Mouse (Mus musculus): ENCODE measurements around the gene Metrn. TPM values are rescaled to one million over a fixed set of nuclear protein-coding genes. Genes with fewer than 3 reads are reported as not detected.
"Not testable (repeated sequence)": the region's sequence is repeated elsewhere in the genome, so short reads cannot be mapped to it uniquely, and the experiment has no call there.

The Metrn gene
- polyA plus RNA-seq, 1 experiment, result 7.2 TPM

DNA sequence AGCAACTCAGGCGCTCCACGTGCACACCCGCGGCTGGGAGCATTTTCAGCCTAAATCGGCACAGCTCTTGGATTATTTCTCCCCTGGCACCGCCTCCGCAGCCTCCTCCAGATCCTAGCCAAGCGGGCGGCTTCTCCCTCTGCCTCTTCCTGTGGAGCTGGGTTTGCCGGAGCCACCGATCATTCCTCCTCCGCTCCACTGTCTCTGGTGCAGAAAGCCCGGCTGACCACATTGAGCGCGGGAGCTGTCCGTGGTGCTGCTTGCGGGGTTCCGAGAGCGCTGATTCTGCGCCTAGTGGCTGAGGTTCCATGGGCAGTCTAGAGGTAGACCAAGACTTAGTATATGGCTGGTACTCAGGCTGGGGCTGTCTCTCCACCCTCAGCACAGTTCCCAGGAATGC is 16.5 kb upstream of the Metrn start:
- H3K4me3 ChIP-seq (replicated peaks), result no peak overlapping the region
- peaks cover 4% of the 10 kb centered on the region; the same call in 1 of the 2 replicates for H3K9me3 ChIP-seq (ENCODE audit: control insufficient read depth, low read length)
- H3K36me3 ChIP-seq (ENCODE audit: control insufficient read depth), result no peaks in the 10 kb centered on the region
- peaks cover 91% of the 10 kb centered on the region for H3K27me3 ChIP-seq (ENCODE audit: control insufficient read depth)
- peaks cover 11% of the 10 kb centered on the region for H3K4me1 ChIP-seq (ENCODE audit: control insufficient read depth)
- TF ChIP-seq GATA1 (IDR thresholded peaks at IDR 0.05; ENCODE audit: low read length), result no peak
- no peak for TF ChIP-seq TAL1 (IDR thresholded peaks at IDR 0.05; ENCODE audit: low read length)

- TF ChIP-seq TAL1 (IDR thresholded peaks at IDR 0.05; ENCODE audit: low read length) (no peak), GATA1 (IDR thresholded peaks at IDR 0.05; ENCODE audit: low read length) (no peak)
Measured at GRCm38 (mm10) chr17:25810890-25811289, 14.0 kb upstream of the Metrn start.

DNA sequence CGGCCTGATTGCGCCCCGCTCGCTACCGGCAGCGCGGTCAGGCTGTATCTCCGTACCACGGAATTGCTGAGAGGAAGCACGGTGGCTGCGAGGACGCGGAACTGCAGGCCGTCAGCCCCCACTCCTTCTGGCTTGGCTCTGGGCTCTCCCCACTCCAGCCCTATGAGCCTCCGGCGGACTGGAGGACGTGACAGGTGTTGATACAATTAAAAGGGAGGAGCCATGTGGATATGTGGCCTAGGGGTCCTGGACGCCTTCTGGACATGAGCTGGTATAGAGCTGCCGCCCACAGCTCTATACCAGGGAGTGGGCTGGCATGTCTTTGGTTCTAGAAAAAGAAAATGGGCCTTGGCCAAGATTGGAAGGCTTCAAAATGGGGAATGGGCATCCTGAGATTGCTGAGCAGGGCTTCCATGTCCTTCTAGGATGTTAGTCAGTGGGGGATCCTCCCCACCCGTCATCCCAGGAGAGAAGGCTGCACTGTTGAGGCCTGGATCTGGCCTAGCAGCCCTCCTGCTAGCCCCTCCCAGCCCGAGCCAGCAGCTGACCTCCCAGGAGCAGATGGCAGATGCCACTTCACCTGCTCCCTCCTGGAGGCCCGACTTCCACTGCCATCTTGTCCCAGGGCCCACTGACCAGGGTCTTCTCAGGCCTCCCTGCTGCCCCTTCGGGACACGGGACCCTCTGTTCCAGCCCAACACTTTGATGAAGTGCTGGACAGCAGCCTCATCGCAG is 12.8 kb upstream of the Metrn start:
- no peak for TF ChIP-seq TAL1 (IDR thresholded peaks at IDR 0.05; ENCODE audit: low read length)
- H3K27me3 ChIP-seq (ENCODE audit: control insufficient read depth), result peaks cover 85% of the 10 kb centered on the region
- H3K4me1 ChIP-seq (ENCODE audit: control insufficient read depth), result peaks cover 11% of the 10 kb centered on the region
- H3K36me3 ChIP-seq (ENCODE audit: control insufficient read depth), result no peaks in the 10 kb centered on the region
- peak overlapping the region; percentile 28 for H3K4me3 ChIP-seq (replicated peaks)
- peaks cover 4% of the 10 kb centered on the region; the same call in 1 of the 2 replicates for H3K9me3 ChIP-seq (ENCODE audit: control insufficient read depth, low read length)

More at GRCm38 (mm10) chr17:25810890-25811289, 14.0 kb upstream of the Metrn start:
- peaks cover 4% of the 10 kb centered on the region; the same call in 1 of the 2 replicates for H3K9me3 ChIP-seq (ENCODE audit: control insufficient read depth, low read length)
- H3K27me3 ChIP-seq (ENCODE audit: control insufficient read depth), result peaks cover 85% of the 10 kb centered on the region
- H3K36me3 ChIP-seq (ENCODE audit: control insufficient read depth), result no peaks in the 10 kb centered on the region
- no peak overlapping the region for H3K4me3 ChIP-seq (replicated peaks)
- peaks cover 11% of the 10 kb centered on the region for H3K4me1 ChIP-seq (ENCODE audit: control insufficient read depth)

- TF ChIP-seq GATA1 (IDR thresholded peaks at IDR 0.05; ENCODE audit: low read length), result no peak
- TF ChIP-seq TAL1 (IDR thresholded peaks at IDR 0.05; ENCODE audit: low read length), result no peak
- Histone ChIP-seq H3K27me3 (ENCODE audit: control insufficient read depth) (peaks cover 81% of the 10 kb centered on the region), H3K4me1 (ENCODE audit: control insufficient read depth) (peaks cover 11% of the 10 kb centered on the region), H3K4me3 (replicated peaks) (peak within 1 kb of the TSS; percentile 28), H3K9me3 (ENCODE audit: control insufficient read depth, low read length) (peaks cover 4% of the 10 kb centered on the region; the same call in 1 of the 2 replicates), H3K36me3 (ENCODE audit: control insufficient read depth) (no peaks in the 10 kb centered on the region)
Measured at GRCm38 (mm10) chr17:25808789-25809605, 12.1 kb upstream of the Metrn start, which contains the start of gene Fbxl16. Gene Fbxl16 (plus strand): TSS chr17:25809085.

GRCm38 (mm10) chr17:25808028-25808427 is 11.1 kb upstream of the Metrn start:
- Histone ChIP-seq H3K9me3 (ENCODE audit: control insufficient read depth, low read length) (peaks cover 4% of the 10 kb centered on the region; the same call in 1 of the 2 replicates), H3K27me3 (ENCODE audit: control insufficient read depth) (peaks cover 82% of the 10 kb centered on the region), H3K36me3 (ENCODE audit: control insufficient read depth) (no peaks in the 10 kb centered on the region), H3K4me1 (ENCODE audit: control insufficient read depth) (peaks cover 11% of the 10 kb centered on the region), H3K4me3 (replicated peaks) (no peak overlapping the region)
- TF ChIP-seq TAL1 (IDR thresholded peaks at IDR 0.05; ENCODE audit: low read length) (no peak), GATA1 (IDR thresholded peaks at IDR 0.05; ENCODE audit: low read length) (no peak)

- Histone ChIP-seq H3K4me1 (ENCODE audit: control insufficient read depth) (peaks cover 11% of the 10 kb centered on the region), H3K27me3 (ENCODE audit: control insufficient read depth) (peaks cover 81% of the 10 kb centered on the region)
- H3K9me3 ChIP-seq (ENCODE audit: control insufficient read depth, low read length); H3K4me3 ChIP-seq (replicated peaks); H3K36me3 ChIP-seq (ENCODE audit: control insufficient read depth): not testable (repeated sequence)
Measured at GRCm38 (mm10) chr17:25807452-25807851, 10.5 kb upstream of the Metrn start.

- H3K27me3 ChIP-seq (ENCODE audit: control insufficient read depth), result peaks cover 80% of the 10 kb centered on the region
- TF ChIP-seq GATA1 (IDR thresholded peaks at IDR 0.05; ENCODE audit: low read length) (no peak), TAL1 (IDR thresholded peaks at IDR 0.05; ENCODE audit: low read length) (no peak)
- peaks cover 4% of the 10 kb centered on the region; the same call in 1 of the 2 replicates for H3K9me3 ChIP-seq (ENCODE audit: control insufficient read depth, low read length)
Measured at GRCm38 (mm10) chr17:25806507-25806906, 9.6 kb upstream of the Metrn start.

DNA sequence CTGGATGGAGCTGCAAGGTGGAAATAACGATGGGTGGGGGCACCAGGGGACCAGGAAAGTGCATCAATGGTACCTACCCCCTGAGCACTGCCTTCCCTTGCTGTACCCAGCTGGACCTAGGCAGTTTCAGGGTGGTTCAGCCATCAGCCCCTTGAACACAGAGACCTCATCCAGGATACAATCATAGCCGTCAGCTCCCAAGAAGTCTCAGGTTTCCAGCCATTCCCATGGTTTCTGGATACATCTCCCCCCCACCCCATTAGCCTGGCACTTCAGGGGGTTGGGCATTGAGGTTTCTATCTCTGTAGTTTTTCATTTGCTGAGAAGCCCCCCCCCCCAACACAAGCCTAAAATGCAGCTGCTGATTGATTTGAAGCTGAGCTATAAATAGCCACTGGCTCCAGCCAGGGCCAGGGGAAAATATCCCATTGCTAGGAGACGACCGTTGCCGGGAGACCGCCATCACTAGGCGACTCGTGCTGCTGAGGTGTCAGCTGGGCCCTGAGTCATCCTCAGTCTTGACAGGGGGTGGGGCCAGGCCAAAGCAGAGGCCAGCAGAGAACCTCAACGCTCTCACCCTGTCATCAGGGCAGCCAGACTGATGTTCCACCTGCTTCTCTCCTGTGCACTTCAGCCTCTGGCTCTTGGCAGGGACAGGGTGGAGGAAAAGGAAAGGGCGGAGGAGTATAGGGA is 6.0 kb upstream of the Metrn start:
- no peak for TF ChIP-seq GATA1 (IDR thresholded peaks at IDR 0.05; ENCODE audit: low read length)
- TF ChIP-seq TAL1 (IDR thresholded peaks at IDR 0.05; ENCODE audit: low read length), result no peak
- Histone ChIP-seq H3K4me3 (replicated peaks) (no peak overlapping the region), H3K36me3 (ENCODE audit: control insufficient read depth) (no peaks in the 10 kb centered on the region), H3K9me3 (ENCODE audit: control insufficient read depth, low read length) (no peaks in the 10 kb centered on the region), H3K27me3 (ENCODE audit: control insufficient read depth) (peaks cover 49% of the 10 kb centered on the region), H3K4me1 (ENCODE audit: control insufficient read depth) (no peaks in the 10 kb centered on the region; the same call in 1 of the 2 replicates)

More at GRCm38 (mm10) chr17:25806507-25806906, 9.6 kb upstream of the Metrn start:
- no peak overlapping the region for H3K4me3 ChIP-seq (replicated peaks)
- no peaks in the 10 kb centered on the region for H3K36me3 ChIP-seq (ENCODE audit: control insufficient read depth)
- peaks cover 11% of the 10 kb centered on the region for H3K4me1 ChIP-seq (ENCODE audit: control insufficient read depth)
